In the genomic region with DNA sequence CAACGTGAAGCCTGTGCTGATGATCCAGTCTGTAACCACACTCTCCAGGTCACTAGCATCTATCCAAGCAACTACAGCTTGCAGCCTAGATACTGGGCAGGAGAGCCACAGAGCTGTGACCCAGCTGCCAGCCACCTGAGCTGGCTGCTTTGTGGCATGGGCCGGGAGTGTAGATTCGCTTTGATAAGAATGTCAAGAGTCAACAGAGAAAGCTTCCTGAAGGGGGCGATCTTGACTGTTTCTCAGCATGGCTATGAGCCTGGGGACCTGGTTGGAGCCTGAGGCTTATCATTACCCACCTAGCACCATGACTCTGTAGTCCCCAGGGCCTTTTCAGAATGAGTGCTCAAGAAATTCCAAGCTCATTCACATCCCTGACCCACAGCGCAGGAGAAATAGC, we compare ENCODE assay signal across 9 mouse cellular contexts. TPM values are rescaled to one million over a fixed set of nuclear protein-coding genes. Genes with fewer than 3 reads are reported as not detected.
A peak's percentile ranks its signal among the peaks of the same experiment; 100 is the strongest.
DNase-seq lines count a peak whose midpoint lies in the region; ATAC-seq and TF ChIP-seq lines count a peak whose summit lies in the region.
"Had no signal": no experiment of that assay in that cellular context is flagged by ENCODE, and none has a peak within 500 bp of the region (broad histone marks: within the 10 kb centered on the region; RNA-seq: fewer than 3 reads in every experiment).

No protein-coding gene starts in this region.

- DNase-seq in CD4-positive, CD25-positive, alpha-beta regulatory T cell, adult 2 months (ENCODE audit: low read depth, low spot score): peak; percentile 53
- peak; percentile 50 for DNase-seq in thymus, postnatal 0 days (ENCODE audit: low spot score)
- DNase-seq in thymus, adult 2 months: no peak
- no peak for DNase-seq in frontal cortex, postnatal 36 days (ENCODE audit: low spot score in 2 of 2)
- no peak for DNase-seq in left cerebral cortex, adult 8-10 months (ENCODE audit: low spot score in 2 of 2)

- H3K36me3 ChIP-seq in thymus, adult 2 months (ENCODE audit: control insufficient read depth, insufficient read depth, low read length): no peaks in the 10 kb centered on the region
- no peaks in the 10 kb centered on the region for H3K36me3 ChIP-seq in liver, embryonic 16.5 days (ENCODE audit: control insufficient read depth, insufficient read depth)
- no peaks in the 10 kb centered on the region for H3K36me3 ChIP-seq in forebrain, embryonic 15.5 days
- H3K36me3 ChIP-seq: neural tube, embryonic 12.5 days had no signal

- TF ChIP-seq POLR2A in thymus, adult 2 months (IDR thresholded peaks at IDR 0.05; ENCODE audit: control insufficient read depth, extremely low read depth, insufficient read depth, low read length, poor library complexity): no peak

- peaks cover 3% of the 10 kb centered on the region; the same call in 1 of the 2 replicates for H3K27me3 ChIP-seq in thymus, adult 2 months (ENCODE audit: control insufficient read depth, insufficient read depth, low read length)
- H3K27me3 ChIP-seq in liver, embryonic 16.5 days (ENCODE audit: control insufficient read depth, insufficient read depth, low read depth, low read length): peaks cover 20% of the 10 kb centered on the region
- H3K27me3 ChIP-seq in forebrain, embryonic 15.5 days: 0 out of 2 replicates have a peak, but pooled peaks cover 9% of the 10 kb centered on the region

- peaks cover 10% of the 10 kb centered on the region; the same call in 1 of the 2 replicates for H3K4me1 ChIP-seq in thymus, adult 2 months (replicated peaks; ENCODE audit: control insufficient read depth, insufficient read depth, low read length)
- H3K4me1 ChIP-seq in liver, embryonic 16.5 days (ENCODE audit: control insufficient read depth, low read depth, low read length): no peaks in the 10 kb centered on the region
- H3K4me1 ChIP-seq in forebrain, embryonic 15.5 days: peaks cover 16% of the 10 kb centered on the region

- WGBS in thymus, adult 2 months: 51% methylated on average over 5 of the region's 5 CpGs
- 27% methylated on average over 5 of the region's 5 CpGs for WGBS in liver, embryonic 16.5 days (ENCODE audit: insufficient replicate concordance)
- 48% methylated on average over 5 of the region's 5 CpGs for WGBS in forebrain, embryonic 15.5 days

- no peak for ATAC-seq in CD4-positive, CD25-positive, alpha-beta regulatory T cell, adult 4 months
- ATAC-seq in liver, embryonic 16.5 days (ENCODE audit: low read depth): peak; percentile 30; the same call in 1 of the 2 replicates
- no peak for ATAC-seq in forebrain, embryonic 15.5 days (replicated peaks)

- no peak overlapping the region for H3K4me2 ChIP-seq in liver, embryonic 16.5 days (ENCODE audit: low read depth, low read length)
- H3K4me2 ChIP-seq in forebrain, embryonic 15.5 days (replicated peaks): no peak overlapping the region
- H3K4me2 ChIP-seq: neural tube, embryonic 12.5 days had no signal

- H3K4me3 ChIP-seq in thymus, adult 2 months (ENCODE audit: control insufficient read depth, insufficient read depth, low read length): no peak overlapping the region
- no peak overlapping the region for H3K4me3 ChIP-seq in liver, embryonic 16.5 days (ENCODE audit: low read depth, low read length)
- no peak overlapping the region for H3K4me3 ChIP-seq in forebrain, embryonic 15.5 days
- H3K4me3 ChIP-seq: neural tube, embryonic 12.5 days had no signal

- H3K9ac ChIP-seq in liver, embryonic 16.5 days (ENCODE audit: low read depth, low read length): no peak overlapping the region
- H3K9ac ChIP-seq in forebrain, embryonic 15.5 days (replicated peaks): no peak overlapping the region
- H3K9ac ChIP-seq: neural tube, embryonic 12.5 days had no signal

- no peak for TF ChIP-seq CTCF in thymus, adult 2 months (IDR thresholded peaks at IDR 0.05; ENCODE audit: borderline replicate concordance, control insufficient read depth, extremely low read depth, insufficient read depth, low read length, poor library complexity)

- no peak overlapping the region for H3K27ac ChIP-seq in thymus, adult 2 months (ENCODE audit: control insufficient read depth, insufficient read depth, low read length)
- H3K27ac ChIP-seq in liver, embryonic 16.5 days (ENCODE audit: low read length): no peak overlapping the region
- H3K27ac ChIP-seq in forebrain, embryonic 15.5 days (replicated peaks): no peak overlapping the region
- H3K27ac ChIP-seq: neural tube, embryonic 12.5 days had no signal

- no peaks in the 10 kb centered on the region for H3K9me3 ChIP-seq in liver, embryonic 16.5 days (replicated peaks; ENCODE audit: control insufficient read depth, low read length)
- H3K9me3 ChIP-seq in forebrain, embryonic 15.5 days: no peaks in the 10 kb centered on the region
- H3K9me3 ChIP-seq: neural tube, embryonic 12.5 days had no signal

RNA-seq across cellular contexts. Expression of a gene that starts 2.0 kb away (rescaled TPM):
- polyA plus RNA-seq in CD4-positive, CD25-positive, alpha-beta regulatory T cell, adult 4 months (2017; shearing (Covaris generic)): not detected
- 22.5 and 30.4 TPM in 2 replicates for polyA plus RNA-seq in thymus, postnatal 0 days (2015; fragmentation: Nextera tagmentation; extraction: Ambion mirVana)
- polyA plus RNA-seq in thymus, adult 2 months (2012; rRNA removed): 11.1 and 16.3 TPM in 2 replicates
- polyA plus RNA-seq in liver, embryonic 16.5 days (2015; fragmentation: Nextera tagmentation; extraction: Ambion mirVana): 6.8 and 7.6 TPM in 2 replicates
- polyA plus RNA-seq in forebrain, embryonic 15.5 days (2015; fragmentation: Nextera tagmentation; extraction: Ambion mirVana): 5.9 and 6.4 TPM in 2 replicates
- 10 to 100 TPM in 1 of 4 experiments, 1 to 10 TPM in 3; 6.9 to 10.3 (median 7.9) TPM for total RNA-seq in left cerebral cortex, adult 8-10 months (2022)

Comparison
In these comparisons a context has a peak if more than half of its experiments do, and no peak if none do; other contexts are left out.
1. DNase-seq: peak in CD4-positive, CD25-positive, alpha-beta regulatory T cell, adult 2 months (single experiment) and thymus, postnatal 0 days (single experiment); none in thymus, adult 2 months (single experiment), frontal cortex, postnatal 36 days (0 of 2) and left cerebral cortex, adult 8-10 months (0 of 2).